Mouse (Mus musculus) MEL (cell line): ENCODE measurements around the gene Ctnna2. TPM values are rescaled to one million over a fixed set of nuclear protein-coding genes. Genes with fewer than 3 reads are reported as not detected.

Experiments
- DNase-seq: peaks from one replicate; pipeline ENCODE4 v3.0.0; 2011; ENCODE audit warnings: low read depth, low spot score
- H3K27ac ChIP-seq: 2 replicates; pipeline ENCODE4 v1.5.1; 2012; ENCODE audit warnings: low read depth, mild to moderate bottlenecking, control low read depth, low read length, moderate library complexity; ENCODE audit not compliant: control insufficient read depth
- H3K27me3 ChIP-seq, 2 experiments: fragments of 150-350 bp in 1 of 2; sonication (generic) in 1 of 2; 2 replicates each; pipeline ENCODE4 v1.6.1; 2012; ENCODE audit warnings: low read length in 2 of 2, mild to moderate bottlenecking in 2 of 2, improper control_type of control experiment in 1 of 2, moderate library complexity in 1 of 2; ENCODE audit not compliant: insufficient read depth in 2 of 2, control insufficient read depth in 1 of 2
- H3K36me3 ChIP-seq, 2 experiments: 2 replicates each; pipeline ENCODE4 v1.6.1; 2012 to 2014; ENCODE audit warnings: low read length in 2 of 2, improper control_type of control experiment in 1 of 2, inconsistent platforms in 1 of 2, mild to moderate bottlenecking in 1 of 2; ENCODE audit not compliant: insufficient read depth in 2 of 2, control insufficient read depth in 1 of 2
- H3K4me1 ChIP-seq, 2 experiments: fragments of 150-350 bp in 1 of 2; sonication (generic) in 1 of 2; 2 replicates each; pipeline ENCODE4 v1.6.1; 2012; ENCODE audit warnings: low read length in 2 of 2, improper control_type of control experiment in 1 of 2, mild to moderate bottlenecking in 1 of 2; ENCODE audit not compliant: insufficient read depth in 2 of 2, control insufficient read depth in 1 of 2
- H3K4me3 ChIP-seq, 2 experiments: fragments of 150-350 bp in 1 of 2; sonication (generic) in 1 of 2; 2 replicates each; pipeline ENCODE4 v1.5.1; 2012; ENCODE audit warnings: low read depth in 2 of 2, low read length in 2 of 2, mild to moderate bottlenecking in 2 of 2, moderate library complexity in 2 of 2, control low read depth in 1 of 2, improper control_type of control experiment in 1 of 2; ENCODE audit not compliant: control insufficient read depth in 1 of 2, insufficient read depth in 1 of 2
- H3K79me2 ChIP-seq: 2 replicates; pipeline ENCODE4 v1.6.1; 2012; ENCODE audit warnings: mild to moderate bottlenecking, low read length, moderate library complexity; ENCODE audit not compliant: control insufficient read depth, poor library complexity, insufficient read depth
- H3K9ac ChIP-seq: 2 replicates; pipeline ENCODE4 v1.6.1; 2012; ENCODE audit warnings: low read depth, mild to moderate bottlenecking, control low read depth, low read length, moderate library complexity; ENCODE audit not compliant: control insufficient read depth, poor library complexity, severe bottlenecking
- H3K9me3 ChIP-seq: fragments of 150-350 bp; sonication (generic); replicated peaks from 2 replicates; pipeline ENCODE4 v1.6.1; 2012; ENCODE audit warnings: mild to moderate bottlenecking, low read length, improper control_type of control experiment, moderate library complexity; ENCODE audit not compliant: insufficient read depth
- BHLHE40 ChIP-seq: IDR thresholded peaks from 2 replicates; pipeline ENCODE4 v1.6.1; 2012; ENCODE audit warnings: low read depth, mild to moderate bottlenecking, inconsistent platforms, low read length, improper control_type of control experiment, borderline replicate concordance
- CHD2 ChIP-seq: IDR thresholded peaks from 2 replicates; pipeline ENCODE4 v1.6.1; 2011; ENCODE audit warnings: low read length, improper control_type of control experiment
- ELF1 ChIP-seq: IDR thresholded peaks from 2 replicates; pipeline ENCODE4 v1.6.1; 2014; ENCODE audit warnings: low read depth, mild to moderate bottlenecking, inconsistent platforms, low read length, improper control_type of control experiment, moderate library complexity
- ETS1 ChIP-seq: IDR thresholded peaks from 2 replicates; pipeline ENCODE4 v1.6.1; 2012; ENCODE audit warnings: low read depth, mild to moderate bottlenecking, inconsistent platforms, low read length, improper control_type of control experiment, moderate library complexity
- GABPA ChIP-seq: IDR thresholded peaks from 2 replicates; pipeline ENCODE4 v1.6.1; 2012; ENCODE audit warnings: low read depth, mild to moderate bottlenecking, inconsistent platforms, low read length, improper control_type of control experiment, moderate library complexity
- GATA1 ChIP-seq: IDR thresholded peaks from 2 replicates; pipeline ENCODE4 v1.6.1; 2011; ENCODE audit warnings: low read depth, low read length, improper control_type of control experiment
- HCFC1 ChIP-seq: IDR thresholded peaks from 2 replicates; pipeline ENCODE4 v1.6.1; 2012; ENCODE audit warnings: low read depth, mild to moderate bottlenecking, inconsistent platforms, low read length, improper control_type of control experiment, moderate library complexity
- JUND ChIP-seq: IDR thresholded peaks from 2 replicates; pipeline ENCODE4 v1.6.1; 2011; ENCODE audit warnings: low read depth, mild to moderate bottlenecking, improper control_type of control experiment, low read length
- KAT2A ChIP-seq: conservative IDR thresholded peaks from 2 replicates; pipeline ENCODE4 v1.6.1; 2012; ENCODE audit warnings: low read depth, low read length, improper control_type of control experiment, inconsistent platforms
- MEF2A ChIP-seq: IDR thresholded peaks from 2 replicates; pipeline ENCODE4 v1.6.1; 2014; ENCODE audit warnings: low read depth, mild to moderate bottlenecking, inconsistent platforms, low read length, improper control_type of control experiment; ENCODE audit not compliant: poor library complexity, insufficient replicate concordance, severe bottlenecking; ENCODE audit errors: extremely low read depth
- MYB ChIP-seq: IDR thresholded peaks from 2 replicates; pipeline ENCODE4 v1.6.1; 2011; ENCODE audit warnings: mild to moderate bottlenecking, low read depth, low read length, improper control_type of control experiment
- NELFE ChIP-seq: IDR thresholded peaks from 2 replicates; pipeline ENCODE4 v1.6.1; 2011; ENCODE audit warnings: low read depth, low read length, improper control_type of control experiment
- NRF1 ChIP-seq: IDR thresholded peaks from 2 replicates; pipeline ENCODE4 v1.6.1; 2014; ENCODE audit warnings: low read depth, mild to moderate bottlenecking, inconsistent platforms, low read length, improper control_type of control experiment, moderate library complexity; ENCODE audit not compliant: poor library complexity, insufficient read depth, severe bottlenecking
- POLR2A ChIP-seq, 2 experiments: IDR thresholded peaks; 2 replicates each; pipeline ENCODE4 v1.6.1; 2011 to 2012; ENCODE audit warnings: low read length in 2 of 2, mild to moderate bottlenecking in 2 of 2, control low read depth in 1 of 2, improper control_type of control experiment in 1 of 2, low read depth in 1 of 2, moderate library complexity in 1 of 2; ENCODE audit not compliant: control insufficient read depth in 1 of 2, insufficient read depth in 1 of 2, poor library complexity in 1 of 2
- POLR2AphosphoS5 ChIP-seq: IDR thresholded peaks from 2 replicates; pipeline ENCODE4 v1.6.1; 2012; ENCODE audit warnings: low read depth, borderline replicate concordance, mild to moderate bottlenecking, inconsistent platforms, low read length, moderate library complexity, mixed read lengths
- RAD21 ChIP-seq: IDR thresholded peaks from 2 replicates; pipeline ENCODE4 v1.6.1; 2011; ENCODE audit warnings: mild to moderate bottlenecking, low read depth, low read length, improper control_type of control experiment
- RCOR1 ChIP-seq: IDR thresholded peaks from 2 replicates; pipeline ENCODE4 v1.6.1; 2012; ENCODE audit warnings: low read depth, mild to moderate bottlenecking, inconsistent platforms, low read length, improper control_type of control experiment
- SIN3A ChIP-seq: IDR thresholded peaks from 2 replicates; pipeline ENCODE4 v1.6.1; 2012; ENCODE audit warnings: low read length, improper control_type of control experiment, inconsistent platforms
- SMC3 ChIP-seq: IDR thresholded peaks from 2 replicates; pipeline ENCODE4 v1.6.1; 2011; ENCODE audit warnings: low read depth, low read length, improper control_type of control experiment
- TAL1 ChIP-seq: IDR thresholded peaks from 2 replicates; pipeline ENCODE4 v1.6.1; 2012; ENCODE audit warnings: mild to moderate bottlenecking, inconsistent platforms, low read length, moderate library complexity, mixed read lengths
- TBP ChIP-seq: IDR thresholded peaks from 2 replicates; pipeline ENCODE4 v1.8.0; 2011; ENCODE audit warnings: low read depth, low read length, improper control_type of control experiment
- TCF12 ChIP-seq: IDR thresholded peaks from 2 replicates; pipeline ENCODE4 v1.6.1; 2014; ENCODE audit warnings: low read depth, mild to moderate bottlenecking, inconsistent platforms, low read length, improper control_type of control experiment, moderate library complexity
- UBTF ChIP-seq: IDR thresholded peaks from 2 replicates; pipeline ENCODE4 v1.6.1; 2012; ENCODE audit warnings: low read depth, mild to moderate bottlenecking, inconsistent platforms, low read length, improper control_type of control experiment, moderate library complexity, borderline replicate concordance; ENCODE audit not compliant: insufficient read depth
- USF2 ChIP-seq, 2 experiments: IDR thresholded peaks; 2 replicates each; pipeline ENCODE4 v1.6.1; 2011 to 2012; ENCODE audit warnings: improper control_type of control experiment in 2 of 2, low read length in 2 of 2, borderline replicate concordance in 1 of 2, inconsistent platforms in 1 of 2, low read depth in 1 of 2, mild to moderate bottlenecking in 1 of 2; ENCODE audit not compliant: insufficient read depth in 1 of 2
- ZC3H11A ChIP-seq: IDR thresholded peaks from 2 replicates; pipeline ENCODE4 v1.6.1; 2012; ENCODE audit warnings: low read depth, mild to moderate bottlenecking, inconsistent platforms, low read length, improper control_type of control experiment
- ZKSCAN1 ChIP-seq: IDR thresholded peaks from 2 replicates; pipeline ENCODE4 v1.6.1; 2012; ENCODE audit warnings: low read depth, mild to moderate bottlenecking, inconsistent platforms, low read length, improper control_type of control experiment, moderate library complexity
- ZMIZ1 ChIP-seq: IDR thresholded peaks from 2 replicates; pipeline ENCODE4 v1.6.1; 2012; ENCODE audit warnings: low read depth, mild to moderate bottlenecking, inconsistent platforms, low read length, improper control_type of control experiment, moderate library complexity
- polyA plus RNA-seq, 2 experiments: library from polyadenylated mRNA; stranded (reverse) in 1 of 2; unstranded in 1 of 2; fragments of >175 nt in 1 of 2; fragments of >200 nt in 1 of 2; gene quantifications; 2 replicates each; pipeline versions ENCODE4 v1.2.1 to v1.2.4; 2012; ENCODE audit warnings: low replicate concordance in 2 of 2, low read depth in 1 of 2; ENCODE audit not compliant: insufficient read length in 2 of 2, insufficient read depth in 1 of 2, missing spikeins in 1 of 2
- total RNA-seq: library from RNA; depleted of rRNA; stranded (reverse); fragments of 300-350 nt; gene quantifications from 2 replicates; pipeline ENCODE4 v1.2.3, GENCODE M21; 2012

Gene Ctnna2
- total and polyA plus RNA-seq, 3 experiments = not detected

- H3K4me1 ChIP-seq = no peaks in the 10 kb centered on the region
- H3K27ac ChIP-seq = no peak overlapping the region
- H3K36me3 ChIP-seq = no peaks in the 10 kb centered on the region
- no peaks in the 10 kb centered on the region for H3K79me2 ChIP-seq
- DNase-seq = no peak
- no peak overlapping the region for H3K9ac ChIP-seq
- no peaks in the 10 kb centered on the region for H3K27me3 ChIP-seq
- no peak overlapping the region for H3K4me3 ChIP-seq
- TF ChIP-seq KAT2A = no peak
- TF ChIP-seq GABPA = no peak
- no peak for TF ChIP-seq RCOR1
- no peak for TF ChIP-seq NRF1
- no peak for TF ChIP-seq MEF2A
- no peak for TF ChIP-seq UBTF
- no peak for TF ChIP-seq JUND
- TF ChIP-seq TBP = no peak
- TF ChIP-seq CHD2 = no peak
- TF ChIP-seq HCFC1 = no peak
- TF ChIP-seq ZC3H11A = no peak
- no peak for TF ChIP-seq ETS1
- no peaks in the 10 kb centered on the region for H3K9me3 ChIP-seq
Measured at GRCm38 (mm10) chr6:77491721-77492120, 487.8 kb downstream of the Ctnna2 start.

- H3K4me1 ChIP-seq = no peaks in the 10 kb centered on the region
- H3K9me3 ChIP-seq = no peaks in the 10 kb centered on the region
- no peak overlapping the region for H3K9ac ChIP-seq
- no peak for TF ChIP-seq CHD2
- TF ChIP-seq POLR2AphosphoS5 = no peak
- no peak for TF ChIP-seq MYB
- no peak for TF ChIP-seq ELF1
- no peak for TF ChIP-seq JUND
- no peak for TF ChIP-seq SMC3
- DNase-seq = no peak
- no peaks in the 10 kb centered on the region for H3K79me2 ChIP-seq
- no peaks in the 10 kb centered on the region for H3K27me3 ChIP-seq
- no peaks in the 10 kb centered on the region for H3K36me3 ChIP-seq
- H3K27ac ChIP-seq = no peak overlapping the region
- H3K4me3 ChIP-seq = no peak overlapping the region
Measured at GRCm38 (mm10) chr6:77486658-77487057, 492.8 kb downstream of the Ctnna2 start.

GRCm38 (mm10) chr6:77482081-77482480, 497.4 kb downstream of the Ctnna2 start:
- Histone ChIP-seq H3K27me3 (no peaks in the 10 kb centered on the region), H3K4me3 (no peak overlapping the region), H3K79me2 (no peaks in the 10 kb centered on the region), H3K9ac (no peak overlapping the region), H3K4me1 (no peaks in the 10 kb centered on the region), H3K36me3 (no peaks in the 10 kb centered on the region), H3K9me3 (no peaks in the 10 kb centered on the region), H3K27ac (no peak overlapping the region)
- no peak for DNase-seq
- TF ChIP-seq TBP (no peak), ELF1 (no peak), MYB (no peak), UBTF (no peak), RCOR1 (no peak), TAL1 (no peak), ZMIZ1 (no peak), NELFE (no peak), USF2 (IDR thresholded peaks at IDR 0.05; ENCODE audit: borderline replicate concordance in 1 of 2, insufficient read depth in 1 of 2, low read depth in 1 of 2, low read length in 2 of 2) (no peak), POLR2A (IDR thresholded peaks at IDR 0.05; ENCODE audit: control insufficient read depth in 1 of 2, insufficient read depth in 1 of 2, low read depth in 1 of 2, low read length in 2 of 2, poor library complexity in 1 of 2) (no peak), RAD21 (no peak), ZKSCAN1 (no peak), GATA1 (no peak), BHLHE40 (no peak), SIN3A (no peak), KAT2A (no peak), TCF12 (no peak)
